Mouse (Mus musculus): ENCODE measurements around the gene S100a1. TPM values are rescaled to one million over a fixed set of nuclear protein-coding genes. Genes with fewer than 3 reads are reported as not detected.

Gene S100a1
- polyA plus RNA-seq, 1 experiment, result 169 TPM

- Histone ChIP-seq H3K4me1 (ENCODE audit: control insufficient read depth, insufficient read depth, low read length) (peaks cover 11% of the 10 kb centered on the region), H3K4me3 (replicated peaks; ENCODE audit: extremely low read depth, low read depth, low read length) (peak within 1 kb of the TSS; percentile 70)
- TF ChIP-seq POLR2A (IDR thresholded peaks at IDR 0.05; ENCODE audit: borderline replicate concordance, extremely low read depth, low read depth, low read length) (peak; percentile 90; the same call in 1 of the 2 replicates), CTCF (IDR thresholded peaks at IDR 0.05; ENCODE audit: insufficient read depth, low read length) (no peak)
- WGBS, result 32% methylated on average over 10 of the region's 10 CpGs
- DNase-seq, result peak; percentile 75
These were observed 23.1 kb upstream of the S100a1 start, which contains the start of gene S100a16 for GRCm38 (mm10) chr3:90537141-90537904. S100a16 (plus strand) TSS chr3:90537254.

GRCm38 (mm10) chr3:90535446-90535845, 21.3 kb upstream of the S100a1 start:
- WGBS, result 76% methylated on average over 1 of the region's 1 CpGs
- peaks cover 6% of the 10 kb centered on the region for H3K4me1 ChIP-seq (ENCODE audit: control insufficient read depth, insufficient read depth, low read length)

GRCm38 (mm10) chr3:90531713-90532112, 17.5 kb upstream of the S100a1 start:
- DNase-seq, result no peak
- TF ChIP-seq CTCF (IDR thresholded peaks at IDR 0.05; ENCODE audit: insufficient read depth, low read length) (no peak), POLR2A (IDR thresholded peaks at IDR 0.05; ENCODE audit: borderline replicate concordance, extremely low read depth, low read depth, low read length) (no peak)
- 65% methylated on average over 5 of the region's 5 CpGs for WGBS
- no peaks in the 10 kb centered on the region for H3K4me1 ChIP-seq (ENCODE audit: control insufficient read depth, insufficient read depth, low read length)
- H3K4me3 ChIP-seq (replicated peaks; ENCODE audit: extremely low read depth, low read depth, low read length), result no peak overlapping the region

More at GRCm38 (mm10) chr3:90535446-90535845, 21.3 kb upstream of the S100a1 start:
- no peak for DNase-seq
- no peak overlapping the region for H3K4me3 ChIP-seq (replicated peaks; ENCODE audit: extremely low read depth, low read depth, low read length)
- no peak for TF ChIP-seq CTCF (IDR thresholded peaks at IDR 0.05; ENCODE audit: insufficient read depth, low read length)

- no peak overlapping the region for H3K4me3 ChIP-seq (replicated peaks; ENCODE audit: extremely low read depth, low read depth, low read length)
- 78% methylated on average over 7 of the region's 7 CpGs for WGBS
- TF ChIP-seq POLR2A (IDR thresholded peaks at IDR 0.05; ENCODE audit: borderline replicate concordance, extremely low read depth, low read depth, low read length), result no peak
- no peak for TF ChIP-seq CTCF (IDR thresholded peaks at IDR 0.05; ENCODE audit: insufficient read depth, low read length)
- no peaks in the 10 kb centered on the region; the same call in 1 of the 2 replicates for H3K4me1 ChIP-seq (ENCODE audit: control insufficient read depth, insufficient read depth, low read length)
- DNase-seq, result no peak
These were observed 13.2 kb upstream of the S100a1 start for GRCm38 (mm10) chr3:90527291-90527873.

- 39% methylated on average over 5 of the region's 5 CpGs for WGBS
- no peak for TF ChIP-seq POLR2A (IDR thresholded peaks at IDR 0.05; ENCODE audit: borderline replicate concordance, extremely low read depth, low read depth, low read length)
- no peak for TF ChIP-seq CTCF (IDR thresholded peaks at IDR 0.05; ENCODE audit: insufficient read depth, low read length)
- Histone ChIP-seq H3K4me3 (replicated peaks; ENCODE audit: extremely low read depth, low read depth, low read length) (no peak within 1 kb of the TSS), H3K4me1 (ENCODE audit: control insufficient read depth, insufficient read depth, low read length) (no peaks in the 10 kb centered on the region; the same call in 1 of the 2 replicates)
- DNase-seq, result peak; percentile 54
These were observed 12.4 kb upstream of the S100a1 start, which contains the start of gene S100a14 for GRCm38 (mm10) chr3:90526580-90526979. S100a14 (plus strand) TSS chr3:90526856.

GRCm38 (mm10) chr3:90526076-90526475, 11.9 kb upstream of the S100a1 start:
- Histone ChIP-seq H3K4me3 (replicated peaks; ENCODE audit: extremely low read depth, low read depth, low read length) (no peak overlapping the region), H3K4me1 (ENCODE audit: control insufficient read depth, insufficient read depth, low read length) (no peaks in the 10 kb centered on the region; the same call in 1 of the 2 replicates)
- 57% methylated on average over 2 of the region's 2 CpGs for WGBS
- no peak for TF ChIP-seq POLR2A (IDR thresholded peaks at IDR 0.05; ENCODE audit: borderline replicate concordance, extremely low read depth, low read depth, low read length)
- TF ChIP-seq CTCF (IDR thresholded peaks at IDR 0.05; ENCODE audit: insufficient read depth, low read length), result no peak
- no peak for DNase-seq

GRCm38 (mm10) chr3:90525421-90525820, 11.2 kb upstream of the S100a1 start:
- peak; percentile 45 for TF ChIP-seq CTCF (IDR thresholded peaks at IDR 0.05; ENCODE audit: insufficient read depth, low read length)
- TF ChIP-seq POLR2A (IDR thresholded peaks at IDR 0.05; ENCODE audit: borderline replicate concordance, extremely low read depth, low read depth, low read length), result no peak
- WGBS, result 55% methylated on average over 4 of the region's 4 CpGs
- Histone ChIP-seq H3K4me3 (replicated peaks; ENCODE audit: extremely low read depth, low read depth, low read length) (no peak overlapping the region), H3K4me1 (ENCODE audit: control insufficient read depth, insufficient read depth, low read length) (no peaks in the 10 kb centered on the region; the same call in 1 of the 2 replicates)
- no peak for DNase-seq

- H3K4me3 ChIP-seq (replicated peaks; ENCODE audit: extremely low read depth, low read depth, low read length), result no peak overlapping the region
- TF ChIP-seq POLR2A (IDR thresholded peaks at IDR 0.05; ENCODE audit: borderline replicate concordance, extremely low read depth, low read depth, low read length) (no peak), CTCF (IDR thresholded peaks at IDR 0.05; ENCODE audit: insufficient read depth, low read length) (no peak)
- peaks cover 8% of the 10 kb centered on the region for H3K4me1 ChIP-seq (ENCODE audit: control insufficient read depth, insufficient read depth, low read length)
- no peak for DNase-seq
- 72% methylated on average over 4 of the region's 4 CpGs for WGBS
These were observed 3.5 kb upstream of the S100a1 start for GRCm38 (mm10) chr3:90517711-90518110.

GRCm38 (mm10) chr3:90515789-90516188, 1.6 kb upstream of the S100a1 start:
- TF ChIP-seq POLR2A (IDR thresholded peaks at IDR 0.05; ENCODE audit: borderline replicate concordance, extremely low read depth, low read depth, low read length) (no peak), CTCF (IDR thresholded peaks at IDR 0.05; ENCODE audit: insufficient read depth, low read length) (no peak)
- DNase-seq, result no peak
- WGBS, result 90% methylated on average over 4 of the region's 4 CpGs
- Histone ChIP-seq H3K4me1 (ENCODE audit: control insufficient read depth, insufficient read depth, low read length) (peaks cover 8% of the 10 kb centered on the region), H3K4me3 (replicated peaks; ENCODE audit: extremely low read depth, low read depth, low read length) (no peak overlapping the region)

Data from lung, adult 2 months (tissue).